Mouse (Mus musculus): ENCODE measurements around the gene Pdpr. TPM values are rescaled to one million over a fixed set of nuclear protein-coding genes. Genes with fewer than 3 reads are reported as not detected.

Gene Pdpr
- polyA plus RNA-seq, 2 experiments: 7.8 to 10.3 TPM

- ATAC-seq (ENCODE audit: low FRiP score, low read depth): no peak
- peaks cover 58% of the 10 kb centered on the region for H3K36me3 ChIP-seq (ENCODE audit: control insufficient read depth, insufficient read depth, low read length)
- 75% methylated on average over 2 of the region's 2 CpGs for WGBS
These were observed 38.8 kb upstream of the Pdpr start for GRCm38 (mm10) chr8:111055661-111056060.

DNA sequence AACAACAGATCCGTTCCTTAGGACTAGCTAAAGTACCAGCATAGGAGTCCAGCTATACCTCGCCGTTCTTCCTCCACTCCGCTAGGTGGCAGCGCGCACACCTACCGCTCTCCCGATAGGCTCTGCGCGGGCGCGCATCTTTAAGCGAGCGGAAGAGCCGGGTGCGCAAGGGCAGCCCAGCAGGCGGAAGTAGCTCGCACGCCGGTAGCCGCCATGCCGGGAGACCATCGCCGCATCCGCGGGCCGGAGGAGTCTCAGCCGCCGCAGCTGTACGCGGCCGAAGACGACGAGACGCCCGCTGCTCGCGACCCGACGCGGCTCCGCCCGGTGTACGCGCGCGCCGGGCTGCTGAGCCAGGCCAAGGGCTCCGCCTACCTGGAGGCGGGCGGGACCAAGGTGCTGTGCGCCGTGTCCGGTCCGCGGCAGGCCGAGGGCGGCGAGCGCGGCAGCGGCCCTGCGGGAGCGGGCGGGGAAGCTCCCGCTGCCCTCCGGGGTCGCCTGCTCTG, 38.2 kb upstream of the Pdpr start, which contains the start of gene Exosc6:
TSS of gene Exosc6 (plus strand) at position 182 of the 506 bp plus-strand sequence.
- H3K27me3 ChIP-seq (ENCODE audit: control insufficient read depth, insufficient read depth, low read length): no peaks in the 10 kb centered on the region
- peak within 1 kb of the TSS; percentile 71 for H3K27ac ChIP-seq (replicated peaks; ENCODE audit: low read depth, low read length)
- peak within 1 kb of the TSS; percentile 95 for H3K4me3 ChIP-seq (replicated peaks; ENCODE audit: low read length)
- peaks cover 52% of the 10 kb centered on the region for H3K36me3 ChIP-seq (ENCODE audit: control insufficient read depth, insufficient read depth, low read length)
- peaks cover 11% of the 10 kb centered on the region for H3K4me1 ChIP-seq (ENCODE audit: control insufficient read depth, insufficient read depth, low read length)
- H3K4me2 ChIP-seq (replicated peaks; ENCODE audit: low read depth, low read length, severe bottlenecking): peak within 1 kb of the TSS; percentile 89
- WGBS: under 1% methylated on average over 47 of the region's 68 CpGs
- TF ChIP-seq POLR2A (IDR thresholded peaks at IDR 0.05; ENCODE audit: borderline replicate concordance, extremely low read depth, insufficient read depth, insufficient read length): 0 out of 2 replicates have a peak, but pooled peaks have one; percentile 11
- no peaks in the 10 kb centered on the region for H3K9me3 ChIP-seq (ENCODE audit: control insufficient read depth, low read length)
- DNase-seq (ENCODE audit: low spot score) (peak; percentile 95), ATAC-seq (ENCODE audit: low FRiP score, low read depth) (peak; percentile 95)
- H3K9ac ChIP-seq (ENCODE audit: low read depth, low read length, severe bottlenecking): peak within 1 kb of the TSS; percentile 80

More at GRCm38 (mm10) chr8:111055661-111056060, 38.8 kb upstream of the Pdpr start:
- Histone ChIP-seq H3K9me3 (ENCODE audit: control insufficient read depth, low read length) (no peaks in the 10 kb centered on the region), H3K27ac (replicated peaks; ENCODE audit: low read depth, low read length) (no peak overlapping the region), H3K4me2 (replicated peaks; ENCODE audit: low read depth, low read length, severe bottlenecking) (no peak overlapping the region), H3K4me1 (ENCODE audit: control insufficient read depth, insufficient read depth, low read length) (peaks cover 9% of the 10 kb centered on the region), H3K27me3 (ENCODE audit: control insufficient read depth, insufficient read depth, low read length) (no peaks in the 10 kb centered on the region), H3K9ac (ENCODE audit: low read depth, low read length, severe bottlenecking) (no peak overlapping the region), H3K4me3 (replicated peaks; ENCODE audit: low read length) (no peak overlapping the region)
- DNase-seq (ENCODE audit: low spot score): no peak
- TF ChIP-seq POLR2A (IDR thresholded peaks at IDR 0.05; ENCODE audit: borderline replicate concordance, extremely low read depth, insufficient read depth, insufficient read length): no peak

- Histone ChIP-seq H3K4me2 (replicated peaks; ENCODE audit: low read depth, low read length, severe bottlenecking) (peak overlapping the region; percentile 89), H3K4me1 (ENCODE audit: control insufficient read depth, insufficient read depth, low read length) (peaks cover 13% of the 10 kb centered on the region), H3K9ac (ENCODE audit: low read depth, low read length, severe bottlenecking) (peak overlapping the region; percentile 80), H3K27me3 (ENCODE audit: control insufficient read depth, insufficient read depth, low read length) (no peaks in the 10 kb centered on the region), H3K9me3 (ENCODE audit: control insufficient read depth, low read length) (no peaks in the 10 kb centered on the region), H3K36me3 (ENCODE audit: control insufficient read depth, insufficient read depth, low read length) (peaks cover 46% of the 10 kb centered on the region), H3K27ac (replicated peaks; ENCODE audit: low read depth, low read length) (peak overlapping the region; percentile 71), H3K4me3 (replicated peaks; ENCODE audit: low read length) (peak overlapping the region; percentile 95)
- WGBS: under 1% methylated on average over 24 of the region's 63 CpGs
- no peak for TF ChIP-seq POLR2A (IDR thresholded peaks at IDR 0.05; ENCODE audit: borderline replicate concordance, extremely low read depth, insufficient read depth, insufficient read length)
- peak; percentile 42 for ATAC-seq (ENCODE audit: low FRiP score, low read depth)
- no peak for DNase-seq (ENCODE audit: low spot score)
These were observed 37.6 kb upstream of the Pdpr start for GRCm38 (mm10) chr8:111056691-111057293.

GRCm38 (mm10) chr8:111058946-111059572, 35.4 kb upstream of the Pdpr start:
- Histone ChIP-seq H3K9ac (ENCODE audit: low read depth, low read length, severe bottlenecking) (no peak overlapping the region), H3K36me3 (ENCODE audit: control insufficient read depth, insufficient read depth, low read length) (peaks cover 24% of the 10 kb centered on the region), H3K9me3 (ENCODE audit: control insufficient read depth, low read length) (no peaks in the 10 kb centered on the region), H3K4me2 (replicated peaks; ENCODE audit: low read depth, low read length, severe bottlenecking) (no peak overlapping the region), H3K27me3 (ENCODE audit: control insufficient read depth, insufficient read depth, low read length) (no peaks in the 10 kb centered on the region), H3K27ac (replicated peaks; ENCODE audit: low read depth, low read length) (no peak overlapping the region), H3K4me1 (ENCODE audit: control insufficient read depth, insufficient read depth, low read length) (peaks cover 16% of the 10 kb centered on the region), H3K4me3 (replicated peaks; ENCODE audit: low read length) (no peak overlapping the region)
- DNase-seq (ENCODE audit: low spot score): no peak
- no peak for ATAC-seq (ENCODE audit: low FRiP score, low read depth)
- no peak for TF ChIP-seq POLR2A (IDR thresholded peaks at IDR 0.05; ENCODE audit: borderline replicate concordance, extremely low read depth, insufficient read depth, insufficient read length)
- whole genome bisulfite sequencing: 52% methylated on average over 2 of the region's 2 CpGs

GRCm38 (mm10) chr8:111061688-111062071, 32.8 kb upstream of the Pdpr start:
- no peak overlapping the region for H3K27ac ChIP-seq (replicated peaks; ENCODE audit: low read depth, low read length)
- DNase-seq (ENCODE audit: low spot score) (no peak), ATAC-seq (ENCODE audit: low FRiP score, low read depth) (no peak)
- H3K4me3 ChIP-seq (replicated peaks; ENCODE audit: low read length): peak overlapping the region; percentile 61
- WGBS: under 1% methylated on average over 14 of the region's 14 CpGs
- TF ChIP-seq POLR2A (IDR thresholded peaks at IDR 0.05; ENCODE audit: borderline replicate concordance, extremely low read depth, insufficient read depth, insufficient read length): no peak
- peak overlapping the region; percentile 60 for H3K4me2 ChIP-seq (replicated peaks; ENCODE audit: low read depth, low read length, severe bottlenecking)
- no peaks in the 10 kb centered on the region for H3K9me3 ChIP-seq (ENCODE audit: control insufficient read depth, low read length)
- peaks cover 7% of the 10 kb centered on the region; the same call in 1 of the 2 replicates for H3K36me3 ChIP-seq (ENCODE audit: control insufficient read depth, insufficient read depth, low read length)
- H3K4me1 ChIP-seq (ENCODE audit: control insufficient read depth, insufficient read depth, low read length): peaks cover 16% of the 10 kb centered on the region
- no peaks in the 10 kb centered on the region for H3K27me3 ChIP-seq (ENCODE audit: control insufficient read depth, insufficient read depth, low read length)
- H3K9ac ChIP-seq (ENCODE audit: low read depth, low read length, severe bottlenecking): peak overlapping the region; percentile 57

Data from limb, embryonic 14.5 days (tissue).